Mouse (Mus musculus) CH12.LX (cell line): Measurements from ENCODE around the gene Gbp9. TPM values are rescaled to one million over a fixed set of nuclear protein-coding genes. Genes with fewer than 3 reads are reported as not detected.
"Not testable (repeated sequence)": the region's sequence is repeated elsewhere in the genome, so short reads cannot be mapped to it uniquely, and the experiment has no call there.

Experiments used
- DNase-seq: peaks from one replicate; pipeline ENCODE4 v3.0.0-alpha.2; 2013; ENCODE audit errors: extremely low read depth
- H3K27ac ChIP-seq: 2 replicates; pipeline ENCODE4 v1.5.1; 2012; ENCODE audit warnings: low read depth, mild to moderate bottlenecking, control low read depth, moderate library complexity; ENCODE audit not compliant: insufficient read depth
- H3K27me3 ChIP-seq: replicated peaks from 2 replicates; pipeline ENCODE3; 2012; ENCODE audit warnings: inconsistent platforms
- H3K36me3 ChIP-seq, 2 experiments: replicated peaks in 1 of 2; 2 replicates each; pipeline versions ENCODE3 to v1.6.1; 2012; ENCODE audit warnings: inconsistent platforms in 1 of 2, low read length in 1 of 2, mild to moderate bottlenecking in 1 of 2, mixed read lengths in 1 of 2, moderate library complexity in 1 of 2; ENCODE audit not compliant: control insufficient read depth in 1 of 2, insufficient read depth in 1 of 2
- H3K4me1 ChIP-seq, 2 experiments: 2 replicates each; pipeline ENCODE4 v1.6.1; 2012; ENCODE audit warnings: inconsistent platforms in 1 of 2, moderate library complexity in 1 of 2; ENCODE audit not compliant: insufficient read depth in 2 of 2, control insufficient read depth in 1 of 2
- H3K4me2 ChIP-seq: 2 replicates; pipeline ENCODE4 v1.6.1; 2012; ENCODE audit warnings: low read depth, mild to moderate bottlenecking, control low read depth; ENCODE audit not compliant: poor library complexity, insufficient read depth, severe bottlenecking
- H3K4me3 ChIP-seq, 3 experiments: fragments of 150-350 bp in 1 of 3; sonication (generic) in 1 of 3; replicated peaks in 1 of 3; 2 replicates each; pipeline versions ENCODE3 to v1.5.1; 2011 to 2012; ENCODE audit warnings: low read depth in 2 of 3, low read length in 2 of 3, mild to moderate bottlenecking in 2 of 3, moderate library complexity in 2 of 3, control low read depth in 1 of 3, improper control_type of control experiment in 1 of 3, inconsistent platforms in 1 of 3, mixed read lengths in 1 of 3; ENCODE audit not compliant: poor library complexity in 1 of 3
- H3K79me2 ChIP-seq: replicated peaks from 2 replicates; pipeline ENCODE4 v1.6.1; 2012; ENCODE audit warnings: mild to moderate bottlenecking, moderate library complexity; ENCODE audit not compliant: control insufficient read depth, poor library complexity, insufficient read depth, severe bottlenecking; ENCODE audit errors: extremely low read depth
- H3K9ac ChIP-seq: 2 replicates; pipeline ENCODE4 v1.6.1; 2012; ENCODE audit warnings: low read depth, mild to moderate bottlenecking, control low read depth, moderate library complexity; ENCODE audit not compliant: insufficient read depth
- H3K9me3 ChIP-seq: replicated peaks from 2 replicates; pipeline ENCODE3; 2012; ENCODE audit warnings: low read length, inconsistent platforms, mixed read lengths
- BHLHE40 ChIP-seq: IDR thresholded peaks from 2 replicates; pipeline ENCODE4 v1.6.1; 2011; ENCODE audit warnings: mild to moderate bottlenecking, low read depth, low read length, improper control_type of control experiment
- CHD1 ChIP-seq: IDR thresholded peaks from 2 replicates; pipeline ENCODE4 v1.6.1; 2012; ENCODE audit warnings: low read depth, low read length, improper control_type of control experiment, inconsistent platforms
- CHD2 ChIP-seq: IDR thresholded peaks from 2 replicates; pipeline ENCODE4 v1.6.1; 2011; ENCODE audit warnings: low read length, improper control_type of control experiment
- CTCF ChIP-seq, 2 experiments: IDR thresholded peaks in 1 of 2; conservative IDR thresholded peaks in 1 of 2; 2 replicates each; pipeline ENCODE4 v1.5.1; 2011 to 2012; ENCODE audit warnings: low read depth in 2 of 2, low read length in 2 of 2, improper control_type of control experiment in 1 of 2, inconsistent platforms in 1 of 2, mild to moderate bottlenecking in 1 of 2, moderate library complexity in 1 of 2
- E2F4 ChIP-seq: IDR thresholded peaks from 2 replicates; pipeline ENCODE4 v1.6.1; 2011; ENCODE audit warnings: low read depth, low read length, improper control_type of control experiment; ENCODE audit not compliant: insufficient replicate concordance
- ELF1 ChIP-seq: IDR thresholded peaks from 2 replicates; pipeline ENCODE4 v1.6.1; 2014; ENCODE audit warnings: low read depth, mild to moderate bottlenecking, inconsistent platforms, low read length, improper control_type of control experiment
- EP300 ChIP-seq: IDR thresholded peaks from 2 replicates; pipeline ENCODE4 v1.6.1; 2011; ENCODE audit warnings: low read length, improper control_type of control experiment
- GABPA ChIP-seq: IDR thresholded peaks from 2 replicates; pipeline ENCODE4 v1.6.1; 2012; ENCODE audit warnings: low read depth, low read length, improper control_type of control experiment, inconsistent platforms; ENCODE audit not compliant: insufficient replicate concordance
- HCFC1 ChIP-seq: IDR thresholded peaks from 2 replicates; pipeline ENCODE4 v1.6.1; 2012; ENCODE audit warnings: low read depth, mild to moderate bottlenecking, inconsistent platforms, low read length, improper control_type of control experiment
- IRF4 ChIP-seq: IDR thresholded peaks from 2 replicates; pipeline ENCODE4 v1.6.1; 2014; ENCODE audit warnings: low read depth, mild to moderate bottlenecking, inconsistent platforms, low read length, improper control_type of control experiment
- JUN ChIP-seq: IDR thresholded peaks from 2 replicates; pipeline ENCODE4 v1.6.1; 2011; ENCODE audit warnings: low read depth, mild to moderate bottlenecking, low read length, improper control_type of control experiment, moderate library complexity; ENCODE audit not compliant: insufficient read depth
- JUND ChIP-seq: conservative IDR thresholded peaks from 2 replicates; pipeline ENCODE4 v1.6.1; 2011; ENCODE audit warnings: low read depth, low read length, improper control_type of control experiment
- MEF2A ChIP-seq: IDR thresholded peaks from 2 replicates; pipeline ENCODE4 v1.6.1; 2014; ENCODE audit warnings: low read depth, mild to moderate bottlenecking, inconsistent platforms, low read length, improper control_type of control experiment, borderline replicate concordance
- MXI1 ChIP-seq: IDR thresholded peaks from 2 replicates; pipeline ENCODE4 v1.6.1; 2011; ENCODE audit warnings: mild to moderate bottlenecking, low read depth, low read length, improper control_type of control experiment
- MYC ChIP-seq: IDR thresholded peaks from 2 replicates; pipeline ENCODE4 v1.6.1; 2011; ENCODE audit warnings: low read depth, mild to moderate bottlenecking, improper control_type of control experiment, low read length
- POLR2A ChIP-seq: IDR thresholded peaks from 2 replicates; pipeline ENCODE4 v1.6.1; 2011; ENCODE audit warnings: low read depth, mild to moderate bottlenecking, improper control_type of control experiment, low read length
- POLR2AphosphoS2 ChIP-seq: IDR thresholded peaks from 2 replicates; pipeline ENCODE4 v1.6.1; 2011; ENCODE audit warnings: low read depth, low read length, improper control_type of control experiment
- RAD21 ChIP-seq: IDR thresholded peaks from 2 replicates; pipeline ENCODE4 v1.6.1; 2011; ENCODE audit warnings: low read depth, mild to moderate bottlenecking, low read length, improper control_type of control experiment, moderate library complexity
- RCOR1 ChIP-seq: conservative IDR thresholded peaks from 2 replicates; pipeline ENCODE4 v1.6.1; 2012; ENCODE audit warnings: low read depth, mild to moderate bottlenecking, inconsistent platforms, low read length, improper control_type of control experiment
- SIN3A ChIP-seq: IDR thresholded peaks from 2 replicates; pipeline ENCODE4 v1.6.1; 2012; ENCODE audit warnings: low read length, improper control_type of control experiment, inconsistent platforms
- SMC3 ChIP-seq: IDR thresholded peaks from 2 replicates; pipeline ENCODE4 v1.6.1; 2011; ENCODE audit warnings: low read depth, low read length, improper control_type of control experiment
- TBP ChIP-seq: conservative IDR thresholded peaks from 2 replicates; pipeline ENCODE4 v1.6.1; 2011; ENCODE audit warnings: low read depth, low read length, improper control_type of control experiment
- TCF12 ChIP-seq: IDR thresholded peaks from 2 replicates; pipeline ENCODE4 v1.6.1; 2014; ENCODE audit warnings: low read depth, mild to moderate bottlenecking, inconsistent platforms, low read length, improper control_type of control experiment
- UBTF ChIP-seq: IDR thresholded peaks from 2 replicates; pipeline ENCODE4 v1.6.1; 2012; ENCODE audit warnings: low read depth, mild to moderate bottlenecking, inconsistent platforms, low read length, improper control_type of control experiment, moderate library complexity
- USF2 ChIP-seq: conservative IDR thresholded peaks from 2 replicates; pipeline ENCODE4 v1.6.1; 2011; ENCODE audit warnings: low read depth, low read length, improper control_type of control experiment
- ZMIZ1 ChIP-seq: IDR thresholded peaks from 2 replicates; pipeline ENCODE4 v1.6.1; 2012; ENCODE audit warnings: low read depth, mild to moderate bottlenecking, inconsistent platforms, low read length, improper control_type of control experiment
- dilution Hi-C: fragments of 300-500 bp; cut with MboI; formaldehyde crosslinking; loops from 2 replicates; pipeline ENCODE4 v1.14.3; 2020; ENCODE audit warnings: low sequenced_read_pairs; ENCODE audit not compliant: extremely low pct_unique_long_range_greater_than_20kb, extremely low pct_ligation_motif_present
- in situ Hi-C: fragments of 300-500 bp; cut with MboI; formaldehyde crosslinking; loops from 3 replicates; pipeline ENCODE4 v1.14.3; 2019; ENCODE audit warnings: low sequenced_read_pairs, low pct_ligation_motif_present, low pct_unique_long_range_greater_than_20kb, mixed read lengths
- polyA plus RNA-seq: library from polyadenylated mRNA; unstranded; fragments of >175 nt; gene quantifications from 2 replicates; pipeline ENCODE4 v1.2.1, GENCODE M21; 2012; ENCODE audit warnings: low read depth; ENCODE audit not compliant: insufficient read length
- total RNA-seq, 2 experiments: library from RNA; depleted of rRNA; stranded (reverse); fragments of 300-350 nt in 1 of 2; fragments of >200 nt in 1 of 2; gene quantifications; 2 replicates each; pipeline ENCODE4 v1.2.3; 2012 to 2014

The Gbp9 gene
- total and polyA plus RNA-seq, 3 experiments = 3.4 to 10.1 (median 4.8) TPM

DNA sequence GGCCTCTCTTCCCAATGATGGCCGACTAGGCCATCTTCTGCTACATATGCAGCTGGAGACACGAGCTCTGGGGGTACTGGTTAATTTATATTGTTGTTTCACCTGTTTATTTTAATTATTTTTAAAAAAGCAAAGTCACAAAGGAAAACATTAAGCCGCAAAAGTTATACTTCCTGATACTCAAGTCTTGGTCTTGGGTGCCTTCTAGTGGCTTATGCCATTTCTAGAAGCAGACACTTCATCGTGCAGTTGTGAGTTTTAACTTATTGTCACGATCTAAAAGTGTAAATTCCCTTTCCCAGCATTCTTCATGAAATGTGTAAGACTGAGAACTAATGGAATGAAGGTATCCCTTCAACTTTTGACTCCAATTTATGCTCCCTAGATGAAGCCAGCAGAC lies 17.2 kb upstream of the Gbp9 start:
- TF ChIP-seq MEF2A (no peak), HCFC1 (no peak), TCF12 (no peak), TBP (no peak), JUN (no peak), CTCF (conservative IDR thresholded peaks at IDR 0.05 in 1 of 2, IDR thresholded peaks at IDR 0.05 in 1 of 2; ENCODE audit: low read depth in 2 of 2, low read length in 2 of 2) (peak in 1 of 2 experiments; percentile 64; a peak in 2 of 4 replicates), RAD21 (peak; percentile 74), POLR2AphosphoS2 (no peak), ELF1 (peak; percentile 33; the same call in 1 of the 2 replicates), USF2 (no peak), CHD1 (no peak), SMC3 (peak; percentile 68), MYC (no peak), ZMIZ1 (no peak), EP300 (no peak)
- dilution Hi-C loops = no loop called here
- Histone ChIP-seq H3K4me2 (no peak overlapping the region), H3K27me3 (no peaks in the 10 kb centered on the region), H3K36me3 (no peaks in the 10 kb centered on the region), H3K9ac (no peak overlapping the region), H3K9me3 (no peaks in the 10 kb centered on the region), H3K4me1 (no peaks in the 10 kb centered on the region; a peak in 2 of 4 replicates), H3K4me3 (no peak overlapping the region), H3K27ac (no peak overlapping the region), H3K79me2 (no peaks in the 10 kb centered on the region)
- in situ Hi-C loops = no loop called here
- DNase-seq = no peak

GRCm38 (mm10) chr5:105154049-105154448 lies 14.7 kb upstream of the Gbp9 start:
- no peak overlapping the region for H3K9ac ChIP-seq
- H3K4me2 ChIP-seq = no peak overlapping the region
- H3K27me3 ChIP-seq = no peaks in the 10 kb centered on the region
- no peak overlapping the region for H3K27ac ChIP-seq
- no peaks in the 10 kb centered on the region for H3K36me3 ChIP-seq
- dilution Hi-C loops = no loop called here
- no peak overlapping the region for H3K4me3 ChIP-seq
- TF ChIP-seq MEF2A (no peak), BHLHE40 (no peak), IRF4 (no peak), TBP (no peak), JUND (no peak), RCOR1 (no peak), E2F4 (no peak), EP300 (no peak), CHD2 (no peak), MXI1 (no peak), CTCF (conservative IDR thresholded peaks at IDR 0.05 in 1 of 2, IDR thresholded peaks at IDR 0.05 in 1 of 2; ENCODE audit: low read depth in 2 of 2, low read length in 2 of 2) (no peak), SMC3 (no peak), POLR2A (no peak), GABPA (no peak), UBTF (no peak), SIN3A (no peak)
- no peaks in the 10 kb centered on the region for H3K79me2 ChIP-seq
- no peak for DNase-seq
- peaks cover 0 to 10% of the 10 kb centered on the region in 2 experiments; a peak in 3 of 4 replicates for H3K4me1 ChIP-seq
- in situ Hi-C loops = no loop called here
- no peaks in the 10 kb centered on the region for H3K9me3 ChIP-seq

DNA sequence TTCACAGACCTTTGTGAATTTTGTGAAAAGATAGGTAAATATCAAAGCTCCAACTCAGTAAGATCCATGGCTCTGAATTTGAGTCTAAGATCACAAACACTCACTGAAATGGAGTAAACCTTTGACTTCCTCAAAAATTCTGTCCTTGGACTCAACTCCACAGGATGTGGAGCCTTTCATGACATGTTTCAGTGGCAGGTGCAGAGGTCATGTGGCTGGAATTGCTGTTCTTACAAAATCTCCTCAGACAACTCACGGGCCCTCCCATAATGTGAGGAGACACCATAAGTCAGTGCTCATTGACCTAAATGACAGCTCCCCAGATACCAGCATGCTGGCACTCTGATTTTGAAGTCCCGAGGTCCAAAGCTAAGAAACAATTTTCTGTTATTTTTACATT lies 8.7 kb upstream of the Gbp9 start:
- H3K27me3 ChIP-seq, in situ Hi-C loops, H3K79me2 ChIP-seq, H3K9ac ChIP-seq, H3K36me3 ChIP-seq, H3K9me3 ChIP-seq, dilution Hi-C loops, H3K4me3 ChIP-seq, DNase-seq, H3K4me2 ChIP-seq, H3K27ac ChIP-seq: not testable (repeated sequence)
- H3K4me1 ChIP-seq = peaks cover 9 to 26% of the 10 kb centered on the region in 2 experiments
